Mouse (Mus musculus) limb, embryonic 13.5 days (tissue): Measurements from ENCODE around the gene Hist2h4. TPM values are rescaled to one million over a fixed set of nuclear protein-coding genes. Genes with fewer than 3 reads are reported as not detected.

Experiments
- ATAC-seq: fragments of 200-750 bp; cut with Nextera tagmentation; 2 replicates; pipeline ENCODE4 v1.8.0; 2017; ENCODE audit warnings: low read depth, moderate number of reproducible peaks, moderate TSS enrichment; ENCODE audit not compliant: low FRiP score
- H3K27ac ChIP-seq: fragments of 300-500 bp; sonication (generic); 2 replicates; pipeline ENCODE4 v1.5.1; 2015; ENCODE audit warnings: inconsistent platforms, mild to moderate bottlenecking, moderate library complexity
- H3K27me3 ChIP-seq: fragments of 300-500 bp; sonication (generic); 2 replicates; pipeline ENCODE4 v1.6.1; 2015; ENCODE audit warnings: mild to moderate bottlenecking, inconsistent platforms
- H3K36me3 ChIP-seq: fragments of 300-500 bp; sonication (generic); 2 replicates; pipeline ENCODE4 v1.6.1; 2015; ENCODE audit warnings: inconsistent platforms, mild to moderate bottlenecking, moderate library complexity
- H3K4me1 ChIP-seq: fragments of 300-500 bp; sonication (generic); 2 replicates; pipeline ENCODE4 v1.6.1; 2015; ENCODE audit warnings: inconsistent platforms
- H3K4me2 ChIP-seq: fragments of 300-500 bp; sonication (generic); replicated peaks from 2 replicates; pipeline ENCODE4 v1.6.1; 2015; ENCODE audit warnings: inconsistent platforms, mild to moderate bottlenecking, moderate library complexity
- H3K4me3 ChIP-seq: fragments of 300-500 bp; sonication (generic); 2 replicates; pipeline ENCODE4 v1.5.1; 2015; ENCODE audit warnings: moderate library complexity, mild to moderate bottlenecking, inconsistent platforms
- H3K9ac ChIP-seq: fragments of 300-500 bp; sonication (generic); 2 replicates; pipeline ENCODE4 v1.6.1; 2015; ENCODE audit warnings: mild to moderate bottlenecking, inconsistent platforms
- H3K9me3 ChIP-seq: fragments of 300-500 bp; sonication (generic); 2 replicates; pipeline ENCODE4 v1.6.1; 2016; ENCODE audit warnings: inconsistent platforms
- WGBS: fragments of 180-500 bp; shearing (Covaris S2); methylation state at CpG from one replicate; pipeline ENCODE4 v1.1.7; 2015; 5-methylcytosine and 5-hydroxymethylcytosine counted together
- polyA plus RNA-seq: library from polyadenylated mRNA; unstranded; fragments of >200 nt; fragmentation: Nextera tagmentation; extraction: Ambion mirVana; gene quantifications from 2 replicates; pipeline ENCODE4 v1.2.1, GENCODE M21; 2015

The Hist2h4 gene
- polyA plus RNA-seq = 15.5 and 16.9 TPM in 2 replicates

GRCm38 (mm10) chr3:96262979-96263550 is at the start of gene Hist2h4:
Gene Hist2h4, minus strand, starts transcription at chr3:96263311.
- Histone ChIP-seq H3K27me3 (no peaks in the 10 kb centered on the region), H3K4me2 (peak within 1 kb of the TSS; percentile 77), H3K4me3 (peak within 1 kb of the TSS; percentile 62), H3K27ac (peak within 1 kb of the TSS; percentile 98), H3K9ac (peak within 1 kb of the TSS; percentile 80), H3K36me3 (no peaks in the 10 kb centered on the region), H3K4me1 (peaks cover 26% of the 10 kb centered on the region), H3K9me3 (no peaks in the 10 kb centered on the region)
- ATAC-seq = peak; percentile 88
- WGBS = under 1% methylated on average over 40 of the region's 40 CpGs

- Histone ChIP-seq H3K27ac (no peak overlapping the region), H3K4me2 (no peak overlapping the region), H3K9me3 (no peaks in the 10 kb centered on the region), H3K4me3 (no peak overlapping the region), H3K27me3 (0 out of 2 replicates have a peak, but pooled peaks cover 4% of the 10 kb centered on the region), H3K9ac (no peak overlapping the region), H3K4me1 (no peaks in the 10 kb centered on the region), H3K36me3 (no peaks in the 10 kb centered on the region)
- 64% methylated on average over 8 of the region's 8 CpGs for WGBS
- no peak for ATAC-seq
Measured at GRCm38 (mm10) chr3:96312341-96313098, 49.4 kb upstream of the Hist2h4 start.

GRCm38 (mm10) chr3:96309441-96309840 is 46.3 kb upstream of the Hist2h4 start:
- no peak overlapping the region for H3K4me3 ChIP-seq

GRCm38 (mm10) chr3:96306506-96306905 is 43.4 kb upstream of the Hist2h4 start:
- no peak overlapping the region for H3K4me2 ChIP-seq

More at GRCm38 (mm10) chr3:96309441-96309840, 46.3 kb upstream of the Hist2h4 start:
- no peak overlapping the region for H3K27ac ChIP-seq
- no peak overlapping the region for H3K9ac ChIP-seq
- 59% methylated on average over 3 of the region's 3 CpGs for WGBS
- no peaks in the 10 kb centered on the region for H3K36me3 ChIP-seq
- H3K4me1 ChIP-seq = no peaks in the 10 kb centered on the region
- H3K9me3 ChIP-seq = no peaks in the 10 kb centered on the region
- no peak for ATAC-seq
- no peak overlapping the region for H3K4me2 ChIP-seq
- H3K27me3 ChIP-seq = 0 out of 2 replicates have a peak, but pooled peaks cover 4% of the 10 kb centered on the region

GRCm38 (mm10) chr3:96302076-96302475 is 39.0 kb upstream of the Hist2h4 start:
- no peak for ATAC-seq
- H3K4me2 ChIP-seq = no peak overlapping the region
- H3K9me3 ChIP-seq = no peaks in the 10 kb centered on the region
- no peak overlapping the region for H3K27ac ChIP-seq
- H3K4me3 ChIP-seq = no peak overlapping the region
- H3K9ac ChIP-seq = no peak overlapping the region
- H3K36me3 ChIP-seq = no peaks in the 10 kb centered on the region
- no peaks in the 10 kb centered on the region for H3K4me1 ChIP-seq
- peaks cover 4% of the 10 kb centered on the region; the same call in 1 of the 2 replicates for H3K27me3 ChIP-seq
- 78% methylated on average over 5 of the region's 5 CpGs for WGBS

More at GRCm38 (mm10) chr3:96306506-96306905, 43.4 kb upstream of the Hist2h4 start:
- H3K27me3 ChIP-seq = peaks cover 8% of the 10 kb centered on the region; the same call in 1 of the 2 replicates
- WGBS = 49% methylated on average over 9 of the region's 9 CpGs
- no peak overlapping the region for H3K9ac ChIP-seq
- H3K27ac ChIP-seq = no peak overlapping the region
- H3K4me1 ChIP-seq = no peaks in the 10 kb centered on the region
- H3K9me3 ChIP-seq = no peaks in the 10 kb centered on the region
- H3K36me3 ChIP-seq = no peaks in the 10 kb centered on the region
- H3K4me3 ChIP-seq = no peak overlapping the region
- ATAC-seq = no peak

GRCm38 (mm10) chr3:96300706-96301529 is 37.8 kb upstream of the Hist2h4 start:
- H3K27ac ChIP-seq = no peak overlapping the region
- H3K36me3 ChIP-seq = no peaks in the 10 kb centered on the region
- peak overlapping the region; percentile 44 for H3K4me2 ChIP-seq
- H3K9me3 ChIP-seq = peaks cover 2% of the 10 kb centered on the region; the same call in 1 of the 2 replicates
- WGBS = 75% methylated on average over 26 of the region's 26 CpGs
- peaks cover 4% of the 10 kb centered on the region; the same call in 1 of the 2 replicates for H3K27me3 ChIP-seq
- peak overlapping the region; percentile 32 for H3K4me3 ChIP-seq
- no peak for ATAC-seq
- no peaks in the 10 kb centered on the region for H3K4me1 ChIP-seq
- no peak overlapping the region for H3K9ac ChIP-seq

- no peak overlapping the region for H3K4me2 ChIP-seq
- H3K9me3 ChIP-seq = peaks cover 7% of the 10 kb centered on the region; the same call in 1 of the 2 replicates
- no peak for ATAC-seq
- H3K4me3 ChIP-seq = no peak overlapping the region
- WGBS = 98% methylated on average over 2 of the region's 2 CpGs
- no peaks in the 10 kb centered on the region for H3K36me3 ChIP-seq
- H3K9ac ChIP-seq = no peak overlapping the region
- no peak overlapping the region for H3K27ac ChIP-seq
- H3K4me1 ChIP-seq = no peaks in the 10 kb centered on the region
- peaks cover 4% of the 10 kb centered on the region; the same call in 1 of the 2 replicates for H3K27me3 ChIP-seq
Measured at GRCm38 (mm10) chr3:96299562-96299961, 36.5 kb upstream of the Hist2h4 start.

GRCm38 (mm10) chr3:96298360-96298759 is 35.2 kb upstream of the Hist2h4 start:
- Histone ChIP-seq H3K4me2 (no peak overlapping the region), H3K27me3 (peaks cover 4% of the 10 kb centered on the region; the same call in 1 of the 2 replicates), H3K9ac (no peak overlapping the region), H3K9me3 (peaks cover 7% of the 10 kb centered on the region; the same call in 1 of the 2 replicates), H3K36me3 (no peaks in the 10 kb centered on the region), H3K4me1 (no peaks in the 10 kb centered on the region), H3K27ac (no peak overlapping the region), H3K4me3 (no peak overlapping the region)
- ATAC-seq = no peak
- WGBS = 92% methylated on average over 4 of the region's 4 CpGs

- Histone ChIP-seq H3K9ac (no peak within 1 kb of the TSS), H3K4me1 (no peaks in the 10 kb centered on the region), H3K9me3 (peaks cover 7% of the 10 kb centered on the region; the same call in 1 of the 2 replicates), H3K4me2 (no peak within 1 kb of the TSS), H3K36me3 (no peaks in the 10 kb centered on the region), H3K27ac (no peak within 1 kb of the TSS), H3K27me3 (no peaks in the 10 kb centered on the region), H3K4me3 (no peak within 1 kb of the TSS)
- 84% methylated on average over 4 of the region's 4 CpGs for WGBS
- no peak for ATAC-seq
Measured at GRCm38 (mm10) chr3:96293787-96294186, 30.7 kb upstream of the Hist2h4 start, which contains the start of gene Fcgr1. Gene Fcgr1, minus strand, starts transcription at chr3:96293969.

- no peak overlapping the region for H3K4me3 ChIP-seq
- H3K9ac ChIP-seq = no peak overlapping the region
- ATAC-seq = no peak
- H3K4me1 ChIP-seq = no peaks in the 10 kb centered on the region
- H3K27me3 ChIP-seq = no peaks in the 10 kb centered on the region
- H3K9me3 ChIP-seq = peaks cover 7% of the 10 kb centered on the region; the same call in 1 of the 2 replicates
- H3K27ac ChIP-seq = no peak overlapping the region
- no peaks in the 10 kb centered on the region for H3K36me3 ChIP-seq
- 55% methylated on average over 5 of the region's 5 CpGs for WGBS
- no peak overlapping the region for H3K4me2 ChIP-seq
Measured at GRCm38 (mm10) chr3:96293368-96293767, 30.3 kb upstream of the Hist2h4 start.

- Histone ChIP-seq H3K4me2 (no peak overlapping the region), H3K36me3 (no peaks in the 10 kb centered on the region), H3K4me1 (no peaks in the 10 kb centered on the region), H3K27me3 (no peaks in the 10 kb centered on the region), H3K27ac (no peak overlapping the region), H3K9me3 (peaks cover 7% of the 10 kb centered on the region; the same call in 1 of the 2 replicates), H3K9ac (no peak overlapping the region), H3K4me3 (no peak overlapping the region)
- no peak for ATAC-seq
- 42% methylated on average over 6 of the region's 6 CpGs for WGBS
Measured at GRCm38 (mm10) chr3:96292641-96293040, 29.5 kb upstream of the Hist2h4 start.
